Mouse (Mus musculus) lung, postnatal 4 days (tissue): Measurements from ENCODE around the gene Fkbp14.

Source experiments
- DNase-seq, 2 experiments: peaks; one replicate each; pipeline ENCODE4 v3.0.0; 2021

Fkbp14 gene

GRCm38 (mm10) chr6:54542836-54543235 lies 54.3 kb downstream of the Fkbp14 start:
- no peak for DNase-seq

GRCm38 (mm10) chr6:54540252-54540887 lies 56.7 kb downstream of the Fkbp14 start:
- DNase-seq, result no peak

DNA sequence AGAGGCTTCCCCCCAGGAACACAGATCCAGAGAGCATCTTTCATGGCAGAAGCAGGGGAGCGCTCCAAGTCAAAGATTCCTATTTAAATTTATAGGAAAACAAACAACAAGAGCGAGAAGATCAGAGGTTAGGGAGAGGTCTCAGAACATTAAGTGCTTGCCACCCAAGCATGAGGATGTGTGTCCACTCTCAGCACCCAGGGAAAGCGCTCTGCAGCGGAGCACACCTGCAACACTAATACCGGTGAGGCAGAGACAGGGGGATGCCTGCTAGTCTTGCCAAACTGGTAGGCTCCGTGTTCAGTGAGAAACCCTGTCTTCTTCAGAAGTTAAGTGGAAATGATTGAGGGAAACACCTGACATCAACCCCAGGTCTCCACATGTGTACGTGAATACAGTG lies 57.7 kb downstream of the Fkbp14 start:
- DNase-seq, result no peak

DNA sequence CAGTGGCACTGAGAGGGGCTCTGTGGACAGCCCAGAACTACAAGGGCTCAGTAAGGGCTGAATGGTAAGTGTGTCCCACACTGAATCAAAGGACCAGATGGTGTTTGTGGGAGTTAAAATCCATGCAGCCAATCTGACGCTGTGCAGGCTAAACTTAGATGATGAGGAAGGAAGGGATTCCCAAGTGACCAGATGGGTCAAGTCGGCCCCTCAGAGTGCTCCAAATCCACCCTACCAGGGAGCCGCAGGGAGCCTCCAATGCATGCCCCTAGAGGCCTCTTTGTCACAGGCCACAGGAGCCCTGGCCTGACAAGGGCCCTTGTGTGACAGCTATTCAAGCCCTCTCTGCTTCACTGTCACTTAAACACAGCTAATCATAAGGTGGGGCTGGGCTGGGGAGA lies 58.3 kb downstream of the Fkbp14 start:
- DNase-seq, result no peak

DNA sequence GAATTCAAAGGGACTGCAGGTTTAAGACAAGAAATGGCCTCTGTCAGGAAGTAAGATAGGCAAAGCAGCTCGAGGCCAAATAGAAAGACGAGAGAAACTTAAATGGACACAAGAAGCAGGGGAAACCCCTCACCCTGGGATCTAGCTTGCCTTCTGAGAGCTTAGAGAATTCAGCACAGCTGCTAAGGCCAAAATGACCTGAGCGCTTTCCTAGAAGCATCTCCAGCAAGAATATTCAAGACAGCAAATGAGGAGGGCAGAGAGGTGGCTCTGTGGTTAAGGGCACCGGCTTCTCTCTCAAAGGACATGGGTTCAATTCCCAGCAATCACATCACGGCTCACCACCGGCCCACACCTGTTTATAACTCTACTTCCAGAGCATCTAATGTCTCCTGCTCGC lies 60.1 kb downstream of the Fkbp14 start:
- DNase-seq, result no peak

DNA sequence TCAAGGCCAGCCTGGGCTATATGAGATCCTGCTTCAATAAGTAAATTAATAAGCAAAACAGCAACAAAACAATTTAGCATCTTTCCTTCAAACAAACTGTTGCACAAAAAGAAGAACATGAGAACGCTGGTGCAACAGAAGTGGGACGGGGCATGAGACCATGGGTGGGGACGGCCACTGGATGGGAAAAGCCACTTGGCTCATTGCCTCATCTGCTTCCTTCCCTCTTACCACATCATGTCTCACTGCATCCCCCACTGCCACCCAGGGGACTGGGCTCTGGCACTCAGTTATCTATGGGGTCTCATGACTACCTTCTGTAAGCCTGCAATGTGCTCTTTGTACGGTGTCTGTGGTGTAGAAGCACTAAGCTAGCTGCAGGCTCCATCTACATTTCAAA lies 61.6 kb downstream of the Fkbp14 start:
- DNase-seq, result no peak

DNA sequence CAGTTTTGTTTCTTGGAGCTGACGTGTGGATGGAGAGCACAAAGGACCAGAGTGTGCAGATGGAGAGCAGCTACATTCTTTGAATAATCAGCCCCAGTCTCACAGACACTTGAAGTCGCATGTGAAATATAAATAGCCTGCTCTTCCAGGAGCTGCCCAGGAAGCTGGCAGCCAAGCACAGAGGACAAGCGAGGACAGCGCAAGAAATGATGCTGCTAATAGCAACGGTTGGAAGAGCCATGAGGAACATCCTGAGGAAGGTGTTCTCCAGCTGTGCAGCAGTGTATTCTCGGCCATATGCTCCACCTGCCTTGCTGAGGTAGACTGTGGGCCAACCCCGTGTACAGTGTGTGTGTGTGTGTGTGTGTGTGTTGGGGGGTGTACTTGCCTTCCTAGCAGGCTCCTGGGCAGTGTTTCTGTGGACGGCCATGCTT lies 66.0 kb downstream of the Fkbp14 start:
- no peak for DNase-seq

DNA sequence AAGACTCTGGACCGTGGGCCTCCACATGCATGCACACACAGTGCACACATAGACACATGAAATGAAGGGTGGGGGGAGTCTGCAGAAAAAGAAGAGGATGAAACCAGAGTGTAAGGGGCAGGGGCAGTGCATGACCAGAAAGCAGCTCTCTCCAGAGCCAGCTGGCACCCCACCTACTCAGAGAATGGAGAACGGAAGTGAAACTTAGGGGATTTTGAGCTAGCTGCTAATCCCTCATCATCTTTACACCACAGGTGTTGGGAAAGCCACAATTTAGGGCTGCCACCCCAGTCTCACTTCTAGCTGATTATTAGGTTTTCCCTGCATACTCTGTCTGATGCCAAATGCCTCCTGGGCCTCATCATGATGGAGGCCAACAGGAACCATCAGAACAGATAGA lies 66.9 kb downstream of the Fkbp14 start:
- no peak for DNase-seq

DNA sequence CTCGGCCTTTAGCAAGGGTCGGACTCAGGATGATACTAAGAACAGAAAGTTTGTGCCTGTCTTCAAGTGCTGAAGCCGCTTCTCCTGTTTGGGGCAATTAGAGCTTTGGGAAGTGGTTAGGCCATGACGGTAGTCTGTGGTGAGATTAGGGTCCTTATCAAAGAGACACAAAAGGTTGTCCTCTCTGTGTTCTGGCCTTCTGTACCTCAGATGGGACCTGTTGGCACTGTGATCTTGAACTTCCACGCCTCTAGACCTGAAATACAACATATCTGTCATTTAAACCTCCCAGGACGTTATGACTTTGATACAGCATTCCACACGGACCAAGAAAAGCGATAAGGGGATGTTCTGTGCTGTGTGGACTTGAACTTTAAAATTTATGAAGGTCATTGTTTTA lies 68.4 kb downstream of the Fkbp14 start:
- DNase-seq, result no peak
